19 mouse cellular contexts compared by ENCODE assay signal in the genomic region with DNA sequence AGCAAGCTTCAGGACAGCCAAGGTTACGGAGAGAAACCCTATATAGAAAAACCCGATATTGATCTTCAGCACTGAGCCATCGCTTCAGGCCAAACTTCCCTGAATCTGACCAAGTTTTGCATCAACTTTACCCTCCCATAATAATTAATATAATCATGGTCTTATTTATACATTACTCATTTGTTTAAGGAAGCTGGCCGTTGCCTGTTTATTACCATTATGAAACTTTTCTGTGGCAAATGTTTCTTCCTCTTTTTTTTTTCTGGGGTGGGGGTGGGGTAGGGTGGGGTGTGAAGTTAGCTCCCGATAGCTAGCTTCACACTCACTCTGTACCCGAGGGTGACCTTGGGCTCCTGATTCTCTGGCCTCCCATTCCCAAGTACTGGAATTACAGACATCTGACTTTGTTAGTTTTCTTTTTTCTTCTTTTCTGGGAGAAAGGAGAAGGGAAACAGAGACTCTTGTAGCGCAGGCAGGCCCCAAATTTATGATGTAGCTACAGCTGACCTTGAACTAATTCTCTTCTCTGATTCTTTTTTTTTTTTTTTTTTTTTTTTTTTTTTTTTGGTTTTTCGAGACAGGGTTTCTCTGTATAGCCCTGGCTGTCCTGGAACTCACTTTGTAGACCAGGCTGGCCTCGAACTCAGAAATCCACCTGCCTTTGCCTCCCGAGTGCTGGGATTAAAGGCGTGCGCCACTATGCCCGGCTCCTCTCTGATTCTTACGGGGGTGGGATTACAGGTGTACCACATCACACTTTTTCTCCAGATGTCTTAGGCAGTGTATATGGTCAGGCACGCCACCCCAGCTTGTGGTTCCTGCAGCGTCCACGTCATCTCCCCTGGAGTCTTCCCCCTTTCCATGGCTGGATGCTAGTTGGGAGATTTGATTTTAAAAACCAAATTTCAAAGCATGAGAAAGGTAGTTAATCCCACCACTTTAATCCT. TPM values are rescaled to one million over a fixed set of nuclear protein-coding genes. Genes with fewer than 3 reads are reported as not detected.
A peak's percentile ranks its signal among the peaks of the same experiment; 100 is the strongest.
DNase-seq lines count a peak whose midpoint lies in the region; TF ChIP-seq lines count a peak whose summit lies in the region.
"Had no signal": no experiment of that assay in that cellular context is flagged by ENCODE, and none has a peak within 500 bp of the region (broad histone marks: within the 10 kb centered on the region; RNA-seq: fewer than 3 reads in every experiment).

No protein-coding gene starts in this region.

- 50% methylated on average over 16 of the region's 17 CpGs for WGBS in spleen, adult 2 months
- WGBS in bone marrow, adult 2 months: 47% methylated on average over 16 of the region's 17 CpGs
- 23% methylated on average over 9 of the region's 17 CpGs for WGBS in macrophage (ENCODE audit: missing documents)

- H3K4me1 ChIP-seq in spleen, adult 2 months (ENCODE audit: control insufficient read depth, insufficient read depth, insufficient read length): peaks cover 2% of the 10 kb centered on the region; the same call in 1 of the 2 replicates
- H3K4me1 ChIP-seq in bone marrow, adult 2 months (ENCODE audit: control insufficient read depth, insufficient read depth, low read length): peaks cover 7% of the 10 kb centered on the region
- H3K4me1 ChIP-seq: embryonic facial prominence, embryonic 15.5 days; limb, embryonic 15.5 days had no signal

- DNase-seq in spleen, adult 2 months (ENCODE audit: low read depth in 1 of 2, low spot score in 2 of 2): no peak
- DNase-seq in spleen, postnatal 10 days (ENCODE audit: low spot score in 2 of 2): no peak
- no peak for DNase-seq in layer of hippocampus, adult 8-10 months (ENCODE audit: low spot score in 2 of 2)
- no peak for DNase-seq in embryo, embryonic 11 days
- DNase-seq in frontal cortex, postnatal 14 days (ENCODE audit: low spot score in 2 of 2): no peak
- DNase-seq: adrenal gland, postnatal 25 days; cerebellum, adult 9-11 months; gastrocnemius, postnatal 14 days; heart, postnatal 14 days; kidney, adult 9 months; kidney, postnatal 36 days; right cerebral cortex, postnatal 14 days had no signal

- no peaks in the 10 kb centered on the region for H3K27me3 ChIP-seq in spleen, adult 2 months (ENCODE audit: control insufficient read depth, insufficient read depth, low read length)
- H3K27me3 ChIP-seq: embryonic facial prominence, embryonic 15.5 days; limb, embryonic 15.5 days; Patski had no signal

- no peak for TF ChIP-seq POLR2A in spleen, adult 2 months (IDR thresholded peaks at IDR 0.05; ENCODE audit: low read depth, low read length)
- TF ChIP-seq POLR2A in bone marrow, adult 2 months (IDR thresholded peaks at IDR 0.05; ENCODE audit: borderline replicate concordance, control insufficient read depth, low read depth, low read length): no peak

- no peak for TF ChIP-seq CTCF in spleen, adult 2 months (IDR thresholded peaks at IDR 0.05; ENCODE audit: extremely low read depth, insufficient read depth, insufficient read length, insufficient replicate concordance)
- TF ChIP-seq CTCF in bone marrow, adult 2 months (IDR thresholded peaks at IDR 0.05; ENCODE audit: control insufficient read depth, insufficient read depth, low read length): no peak

- H3K27ac ChIP-seq in spleen, adult 2 months (ENCODE audit: insufficient read depth, low read length): peak overlapping the region; percentile 70
- peak overlapping the region; percentile 58 for H3K27ac ChIP-seq in bone marrow, adult 2 months (ENCODE audit: control insufficient read depth, insufficient read depth, low read depth, low read length, poor library complexity)
- peak overlapping the region; percentile 87 for H3K27ac ChIP-seq in macrophage
- H3K27ac ChIP-seq: heart, embryonic 10.5 days; hindbrain, postnatal 0 days had no signal

- no peaks in the 10 kb centered on the region for H3K36me3 ChIP-seq in spleen, adult 2 months (ENCODE audit: control insufficient read depth, insufficient read depth, low read length)
- H3K36me3 ChIP-seq in macrophage (ENCODE audit: inconsistent target): no peaks in the 10 kb centered on the region
- H3K36me3 ChIP-seq: embryonic facial prominence, embryonic 15.5 days; heart, embryonic 10.5 days; limb, embryonic 15.5 days had no signal

- H3K79me2 ChIP-seq in macrophage (ENCODE audit: inconsistent target): peaks cover 27% of the 10 kb centered on the region; the same call in 1 of the 2 replicates

- no peak overlapping the region for H3K4me3 ChIP-seq in spleen, adult 2 months (ENCODE audit: extremely low read depth, insufficient read depth, insufficient read length)
- no peak overlapping the region for H3K4me3 ChIP-seq in bone marrow, adult 2 months (replicated peaks; ENCODE audit: control insufficient read depth, low read depth, low read length)
- H3K4me3 ChIP-seq in macrophage (ENCODE audit: inconsistent target): no peak overlapping the region
- H3K4me3 ChIP-seq: embryonic facial prominence, embryonic 15.5 days; heart, embryonic 10.5 days; limb, embryonic 15.5 days had no signal

RNA-seq across cellular contexts. Expression of a gene that starts 5.8 kb away (rescaled TPM):
- polyA plus RNA-seq in spleen, adult 2 months (2012; rRNA removed): 45.3 and 57.7 TPM in 2 replicates
- 12.5 and 28.1 TPM in 2 replicates for polyA plus RNA-seq in bone marrow, adult 2 months (2011; ENCODE audit: insufficient read depth, insufficient read length, low replicate concordance, missing spikeins)
- total RNA-seq in macrophage (2018; cell fraction: chromatin; rRNA removed): 100 to 1,000 TPM in 9 of 26 experiments, 10 to 100 TPM in 17; 10.9 to 127 (median 87.0) TPM
- total RNA-seq in macrophage (2018; cell fraction: cytosol; rRNA removed): 10 to 100 TPM; 18.9 to 85.9 (median 65.4) TPM
- 100 to 1,000 TPM in 9 of 26 experiments, 10 to 100 TPM in 17; 15.7 to 151 (median 83.9) TPM for total RNA-seq in macrophage (2018; cell fraction: nucleus; rRNA removed)
- 33.7 to 69.0 TPM (median 50.1 TPM) in 3 replicates for polyA plus RNA-seq in macrophage (2018)
- total RNA-seq in layer of hippocampus, adult 8-10 months (2022): 10 to 100 TPM; 24.3 to 30.2 (median 26.0) TPM
